Mouse (Mus musculus) forebrain, embryonic 11.5 days (tissue): ENCODE results near the gene Eif3i. TPM values are rescaled to one million over a fixed set of nuclear protein-coding genes. Genes with fewer than 3 reads are reported as not detected.

Experiments used
- ATAC-seq: fragments of 200-750 bp; cut with Nextera tagmentation; replicated peaks from 2 replicates; pipeline ENCODE4 v1.8.0; 2017; ENCODE audit warnings: moderate TSS enrichment; ENCODE audit not compliant: low FRiP score
- DNase-seq: peaks from one replicate; pipeline ENCODE4 v3.0.0-alpha.2; 2017; ENCODE audit warnings: low spot score
- H3K27ac ChIP-seq: fragments of 300-500 bp; sonication (generic); 2 replicates; pipeline ENCODE4 v1.5.1; 2014; ENCODE audit warnings: low read depth, low read length
- H3K27me3 ChIP-seq: fragments of 300-500 bp; sonication (generic); 2 replicates; pipeline ENCODE4 v1.6.1; 2014; ENCODE audit warnings: mild to moderate bottlenecking, low read length, mixed read lengths; ENCODE audit not compliant: control insufficient read depth, insufficient read depth
- H3K36me3 ChIP-seq: fragments of 300-500 bp; sonication (generic); 2 replicates; pipeline ENCODE4 v1.6.1; 2014; ENCODE audit warnings: mild to moderate bottlenecking, low read length, moderate library complexity, mixed read lengths; ENCODE audit not compliant: control insufficient read depth, insufficient read depth
- H3K4me1 ChIP-seq: fragments of 300-500 bp; sonication (generic); replicated peaks from 2 replicates; pipeline ENCODE4 v1.6.1; 2014; ENCODE audit warnings: low read length, mixed read lengths; ENCODE audit not compliant: control insufficient read depth, insufficient read depth
- H3K4me2 ChIP-seq: fragments of 300-500 bp; sonication (generic); 2 replicates; pipeline ENCODE4 v1.6.1; 2014; ENCODE audit warnings: low read depth, mild to moderate bottlenecking, low read length, moderate library complexity, mixed read lengths; ENCODE audit not compliant: severe bottlenecking
- H3K4me3 ChIP-seq: fragments of 300-500 bp; sonication (generic); 2 replicates; pipeline ENCODE4 v1.5.1; 2014; ENCODE audit warnings: low read depth, low read length
- H3K9ac ChIP-seq: fragments of 300-500 bp; sonication (generic); 2 replicates; pipeline ENCODE4 v1.6.1; 2014; ENCODE audit warnings: low read length
- H3K9me3 ChIP-seq: fragments of 300-500 bp; sonication (generic); 2 replicates; pipeline ENCODE4 v1.6.1; 2016; ENCODE audit warnings: low read length, mixed read lengths; ENCODE audit not compliant: control insufficient read depth
- WGBS: fragments of 180-500 bp; shearing (Covaris S2); extraction: QIAGEN DNeasy Blood & Tissue Kit; methylation state at CpG from one replicate; pipeline ENCODE4 v1.1.7; 2014; 5-methylcytosine and 5-hydroxymethylcytosine counted together
- polyA plus RNA-seq: library from polyadenylated mRNA; unstranded; fragments of >200 nt; fragmentation: Nextera tagmentation; extraction: Ambion mirVana; gene quantifications from 2 replicates; pipeline ENCODE4 v1.2.1, GENCODE M21; 2014

The Eif3i gene
- polyA plus RNA-seq, 1 experiment from 2014 or later: 251 TPM

DNA sequence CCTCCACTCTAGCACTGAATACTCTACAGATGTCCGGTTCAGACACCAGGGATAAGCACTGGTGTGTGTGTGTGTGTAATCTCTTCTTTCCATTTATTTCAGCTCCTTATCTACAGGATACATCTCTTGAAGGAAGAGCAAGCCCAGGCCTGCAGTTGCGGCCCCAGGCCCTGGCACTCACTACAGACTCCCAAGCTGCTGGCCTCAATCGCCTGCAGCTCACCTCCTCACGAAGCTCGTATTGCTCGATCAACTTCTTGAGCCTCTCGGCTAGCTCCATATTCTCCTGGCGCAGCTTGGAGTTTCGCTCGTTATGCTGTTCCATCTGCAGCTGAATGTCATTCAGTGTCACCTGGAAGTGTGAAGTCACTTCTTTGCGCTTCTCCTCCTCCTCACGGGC is 31.4 kb upstream of the Eif3i start:
- H3K4me2 ChIP-seq: no peak overlapping the region
- ATAC-seq: no peak
- peaks cover 43% of the 10 kb centered on the region for H3K36me3 ChIP-seq
- WGBS: 93% methylated on average over 12 of the region's 12 CpGs
- no peak overlapping the region for H3K4me3 ChIP-seq
- no peak for DNase-seq
- H3K27me3 ChIP-seq: no peaks in the 10 kb centered on the region
- H3K4me1 ChIP-seq: no peaks in the 10 kb centered on the region
- H3K9ac ChIP-seq: no peak overlapping the region
- no peaks in the 10 kb centered on the region for H3K9me3 ChIP-seq
- H3K27ac ChIP-seq: no peak overlapping the region

DNA sequence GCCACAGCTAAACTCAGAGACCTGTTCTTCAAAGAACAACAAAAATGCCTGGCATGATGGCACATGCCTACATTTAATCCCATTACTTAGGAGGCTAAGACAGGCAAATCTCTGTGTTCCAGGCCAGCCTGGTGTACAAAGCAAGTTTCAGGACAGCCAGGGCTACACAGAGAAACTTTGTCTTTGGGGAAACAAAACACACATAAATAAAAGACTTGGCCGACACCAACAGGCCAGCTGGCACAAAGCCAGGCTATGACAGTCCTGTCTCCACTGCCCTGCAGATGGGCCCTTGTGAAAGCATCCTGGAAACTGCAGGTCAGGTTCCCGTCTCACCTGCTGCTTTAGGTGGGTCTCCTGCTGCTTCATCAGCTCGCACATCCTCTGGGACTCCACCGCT is 30.5 kb upstream of the Eif3i start:
- H3K27ac ChIP-seq: no peak overlapping the region
- 87% methylated on average over 4 of the region's 4 CpGs for WGBS
- H3K36me3 ChIP-seq: peaks cover 36% of the 10 kb centered on the region
- H3K4me3 ChIP-seq: no peak overlapping the region
- ATAC-seq (no peak), DNase-seq (no peak)
- H3K9me3 ChIP-seq: no peaks in the 10 kb centered on the region
- H3K4me2 ChIP-seq: no peak overlapping the region
- H3K4me1 ChIP-seq: no peaks in the 10 kb centered on the region
- no peak overlapping the region for H3K9ac ChIP-seq
- H3K27me3 ChIP-seq: no peaks in the 10 kb centered on the region

DNA sequence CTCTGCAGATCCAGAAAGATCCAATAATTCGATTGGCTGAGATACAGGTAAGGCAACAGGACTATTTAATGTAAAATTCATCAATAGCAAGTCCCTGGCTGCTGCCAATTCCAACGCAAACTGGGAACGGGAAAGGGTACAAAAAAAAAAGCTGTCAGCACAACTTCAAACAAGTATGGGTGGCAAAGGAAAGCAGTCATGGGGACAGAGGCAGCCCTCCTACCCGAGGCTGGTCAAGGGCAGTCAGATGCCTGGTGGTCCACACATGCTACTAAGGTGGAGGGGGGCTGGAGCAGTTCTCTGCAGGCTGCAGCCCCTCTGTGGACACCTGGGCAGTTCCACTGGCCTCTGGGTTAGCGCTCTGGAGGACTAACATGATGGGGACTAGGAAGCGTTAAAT is 25.6 kb upstream of the Eif3i start:
- Histone ChIP-seq H3K4me2 (no peak overlapping the region), H3K27ac (no peak overlapping the region), H3K9ac (no peak overlapping the region), H3K4me3 (no peak overlapping the region), H3K36me3 (peaks cover 16% of the 10 kb centered on the region), H3K4me1 (peaks cover 24% of the 10 kb centered on the region), H3K9me3 (no peaks in the 10 kb centered on the region), H3K27me3 (no peaks in the 10 kb centered on the region)
- DNase-seq: no peak
- ATAC-seq: no peak
- WGBS: 78% methylated on average over 6 of the region's 6 CpGs

DNA sequence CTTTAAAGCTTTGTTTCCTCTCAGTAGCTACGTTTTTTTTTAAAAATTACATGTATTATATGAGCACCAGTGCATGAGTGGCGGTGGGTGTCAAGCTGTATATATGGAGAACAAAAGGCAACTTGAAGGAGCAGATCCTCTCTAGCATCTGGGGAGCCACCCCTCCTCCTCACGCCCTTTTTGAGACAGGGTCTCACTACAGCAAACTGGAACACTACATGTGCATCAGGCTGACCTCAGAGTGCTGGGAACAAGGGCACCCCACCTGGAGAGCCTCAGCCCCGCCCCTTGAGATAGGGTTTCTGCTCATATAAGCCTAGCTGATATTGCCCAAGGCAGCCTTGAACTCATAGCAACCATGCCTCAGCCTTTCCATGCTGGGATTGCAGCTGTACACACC is 25.0 kb upstream of the Eif3i start:
- ATAC-seq (no peak), DNase-seq (no peak)
- 40% methylated on average over 4 of the region's 4 CpGs for WGBS
- Histone ChIP-seq H3K27ac (0 out of 2 replicates have a peak overlapping the region, but pooled peaks have one; percentile 79), H3K36me3 (peaks cover 12% of the 10 kb centered on the region), H3K9ac (no peak overlapping the region; the same call in 1 of the 2 replicates), H3K4me3 (no peak overlapping the region), H3K4me1 (peaks cover 24% of the 10 kb centered on the region), H3K27me3 (no peaks in the 10 kb centered on the region), H3K4me2 (no peak overlapping the region; the same call in 1 of the 2 replicates), H3K9me3 (no peaks in the 10 kb centered on the region)

DNA sequence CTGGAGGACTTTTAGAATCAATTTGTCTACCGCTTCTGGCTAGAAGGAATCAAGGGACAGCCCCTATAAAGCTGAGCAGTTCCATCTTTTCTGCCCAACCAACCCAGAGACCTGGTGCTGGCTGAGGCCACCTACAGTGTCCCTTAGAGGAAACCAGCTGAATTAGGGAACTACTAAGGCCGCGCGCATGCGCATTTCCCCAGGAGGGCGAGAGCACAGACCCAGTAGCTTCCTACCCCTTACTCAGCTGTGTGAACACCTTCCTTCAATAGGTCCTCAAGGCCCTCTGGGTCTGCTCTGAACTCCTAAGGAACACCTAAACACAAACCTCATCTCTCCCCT is 24.6 kb upstream of the Eif3i start:
- H3K4me3 ChIP-seq: peak overlapping the region; percentile 55
- H3K27ac ChIP-seq: peak overlapping the region; percentile 79
- H3K4me1 ChIP-seq: peaks cover 24% of the 10 kb centered on the region
- H3K9ac ChIP-seq: peak overlapping the region; percentile 77
- peak overlapping the region; percentile 79 for H3K4me2 ChIP-seq
- H3K27me3 ChIP-seq: no peaks in the 10 kb centered on the region
- 3% methylated on average over 6 of the region's 6 CpGs for WGBS
- no peaks in the 10 kb centered on the region for H3K9me3 ChIP-seq
- H3K36me3 ChIP-seq: peaks cover 12% of the 10 kb centered on the region
- no peak for ATAC-seq
- DNase-seq: peak; percentile 82

DNA sequence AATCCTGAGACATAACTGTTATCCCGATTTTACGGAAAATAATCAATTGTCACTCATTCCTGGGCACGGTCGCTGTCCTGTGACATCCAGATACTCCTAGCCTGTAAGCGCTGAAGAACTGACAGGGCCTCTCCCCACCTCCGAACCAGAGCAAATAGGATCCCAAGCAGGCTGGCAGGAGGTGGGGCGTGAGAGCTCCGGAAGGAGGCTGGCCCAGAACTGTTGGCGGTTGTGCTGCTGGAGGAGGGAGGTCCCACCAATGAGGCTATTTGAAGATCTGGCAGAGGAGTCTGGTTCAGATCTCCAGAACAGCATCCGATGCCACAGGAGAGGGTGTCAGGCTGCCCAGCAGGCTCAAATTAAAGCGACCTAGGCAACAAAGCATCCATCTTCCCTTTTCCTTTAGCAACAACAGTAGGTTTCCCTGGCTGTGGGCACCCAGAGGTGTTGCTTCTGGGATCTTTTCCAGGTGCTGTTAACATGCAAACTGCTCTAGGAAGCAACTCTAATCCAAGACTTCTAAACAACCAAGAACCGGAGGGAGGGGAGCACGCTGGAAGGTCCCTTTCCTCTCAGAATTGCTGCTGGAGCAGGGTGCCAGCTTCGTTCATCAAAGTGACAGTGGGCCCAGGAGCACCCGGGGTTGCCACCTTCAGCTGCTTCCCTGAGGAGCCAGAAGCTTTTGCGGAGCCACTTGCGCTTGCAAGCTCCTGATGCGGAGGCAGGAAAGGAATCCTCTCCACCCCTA is 24.0 kb upstream of the Eif3i start:
- WGBS: 1% methylated on average over 18 of the region's 18 CpGs
- Histone ChIP-seq H3K27ac (peak overlapping the region; percentile 79), H3K9ac (peak overlapping the region; percentile 77), H3K4me2 (peak overlapping the region; percentile 79), H3K36me3 (peaks cover 9% of the 10 kb centered on the region), H3K9me3 (no peaks in the 10 kb centered on the region), H3K4me3 (peak overlapping the region; percentile 55), H3K27me3 (no peaks in the 10 kb centered on the region), H3K4me1 (peaks cover 24% of the 10 kb centered on the region)
- peak; percentile 84 for ATAC-seq
- DNase-seq: peak; percentile 86

DNA sequence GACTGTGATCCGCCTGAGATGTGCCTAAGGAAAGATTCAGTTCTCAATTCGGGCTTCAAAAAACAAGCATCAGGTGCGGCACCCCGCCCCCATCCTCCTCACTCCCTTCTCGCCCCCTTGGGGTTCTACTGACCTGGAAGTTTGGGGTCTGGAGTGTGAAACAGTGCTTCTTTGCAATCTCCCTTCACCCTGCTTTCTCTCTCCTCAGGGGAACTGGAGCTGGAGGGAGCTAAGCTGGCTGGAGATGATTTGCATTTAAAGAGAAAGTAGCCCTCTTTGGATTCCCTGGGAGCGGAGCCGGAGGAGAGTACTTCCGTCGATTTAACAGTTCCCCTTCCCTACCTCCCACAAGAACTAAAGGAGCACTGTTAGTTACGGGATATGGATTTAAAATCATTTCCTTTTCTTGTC is 23.2 kb upstream of the Eif3i start, which contains the start of gene Ccdc28b:
Gene Ccdc28b, minus strand, starts transcription at position 267 of the 411 bp plus-strand sequence.
- peaks cover 6% of the 10 kb centered on the region; the same call in 1 of the 2 replicates for H3K36me3 ChIP-seq
- peak within 1 kb of the TSS; percentile 79 for H3K27ac ChIP-seq
- peaks cover 24% of the 10 kb centered on the region for H3K4me1 ChIP-seq
- H3K4me2 ChIP-seq: peak within 1 kb of the TSS; percentile 79
- H3K9me3 ChIP-seq: no peaks in the 10 kb centered on the region
- WGBS: 0% methylated on average over 10 of the region's 10 CpGs
- no peaks in the 10 kb centered on the region for H3K27me3 ChIP-seq
- peak within 1 kb of the TSS; percentile 77 for H3K9ac ChIP-seq
- ATAC-seq: peak; percentile 28; the same call in 1 of the 2 replicates
- peak within 1 kb of the TSS; percentile 55 for H3K4me3 ChIP-seq
- DNase-seq: no peak

DNA sequence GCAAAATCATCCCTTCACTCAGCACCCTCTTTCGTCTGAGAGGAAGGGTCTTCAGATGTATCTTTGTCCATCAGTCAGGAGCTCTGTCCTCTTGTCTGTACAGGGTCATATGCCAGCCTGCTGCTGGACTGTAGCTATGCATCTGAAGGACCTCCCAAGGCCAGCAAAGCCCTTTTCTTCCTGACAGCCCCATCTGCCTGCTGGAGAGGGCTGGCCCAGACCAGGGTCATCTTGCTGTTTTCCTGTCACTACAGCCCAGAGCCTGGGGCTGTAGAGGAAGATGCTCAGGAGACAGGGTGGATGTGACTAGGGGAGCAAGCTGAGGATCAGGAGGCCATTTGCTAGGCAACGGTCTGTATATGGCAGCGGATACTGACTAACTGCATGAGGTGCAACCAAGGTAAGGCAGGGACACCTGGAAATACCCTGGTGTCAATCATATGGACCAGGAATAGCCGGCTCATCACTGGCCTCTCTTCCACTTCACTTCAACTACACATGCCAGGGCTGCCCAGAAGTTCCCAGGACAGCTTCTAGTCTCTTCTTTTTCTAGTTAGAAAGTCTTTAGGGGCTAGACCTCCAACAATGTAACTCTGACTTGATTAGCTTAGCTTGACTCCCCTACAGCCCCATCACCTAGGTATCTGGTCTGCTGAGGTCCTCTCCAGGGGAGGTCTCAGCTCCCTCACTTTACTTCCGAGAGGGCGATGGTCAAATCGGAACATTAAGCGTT is 22.5 kb upstream of the Eif3i start:
- Histone ChIP-seq H3K27ac (no peak overlapping the region; the same call in 1 of the 2 replicates), H3K27me3 (no peaks in the 10 kb centered on the region), H3K36me3 (no peaks in the 10 kb centered on the region; the same call in 1 of the 2 replicates), H3K4me2 (peak overlapping the region; percentile 79), H3K4me3 (peak overlapping the region; percentile 55), H3K4me1 (peaks cover 31% of the 10 kb centered on the region), H3K9ac (peak overlapping the region; percentile 77), H3K9me3 (no peaks in the 10 kb centered on the region)
- DNase-seq (no peak), ATAC-seq (no peak)
- 23% methylated on average over 8 of the region's 8 CpGs for WGBS
